Mouse (Mus musculus) kidney, adult 9 months (tissue): ENCODE measurements around the gene Cnst.
"Not testable (repeated sequence)": the region's sequence is repeated elsewhere in the genome, so short reads cannot be mapped to it uniquely, and the experiment has no call there.

ENCODE experiments used
- DNase-seq: peaks from one replicate; pipeline ENCODE4 v3.0.0; 2022

The Cnst gene

DNA sequence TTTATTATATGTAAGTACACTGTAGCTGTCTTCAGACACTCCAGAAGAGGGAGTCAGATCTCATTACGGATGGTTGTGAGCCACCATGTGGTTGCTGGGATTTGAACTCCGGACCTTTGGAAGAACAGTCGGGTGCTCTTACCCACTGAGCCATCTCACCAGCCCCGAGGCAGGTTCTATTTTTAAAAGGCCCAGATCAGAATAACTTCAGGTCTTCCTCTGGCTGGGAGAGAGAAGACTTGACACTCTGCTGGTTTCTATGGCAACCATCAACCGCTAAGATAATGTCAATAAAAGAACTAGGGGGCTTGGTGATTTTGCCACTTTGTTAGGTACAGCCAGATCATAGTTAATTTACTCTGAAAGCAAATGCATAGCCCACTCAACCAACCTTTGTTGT is 102.5 kb downstream of the Cnst start:
- DNase-seq, result not testable (repeated sequence)

DNA sequence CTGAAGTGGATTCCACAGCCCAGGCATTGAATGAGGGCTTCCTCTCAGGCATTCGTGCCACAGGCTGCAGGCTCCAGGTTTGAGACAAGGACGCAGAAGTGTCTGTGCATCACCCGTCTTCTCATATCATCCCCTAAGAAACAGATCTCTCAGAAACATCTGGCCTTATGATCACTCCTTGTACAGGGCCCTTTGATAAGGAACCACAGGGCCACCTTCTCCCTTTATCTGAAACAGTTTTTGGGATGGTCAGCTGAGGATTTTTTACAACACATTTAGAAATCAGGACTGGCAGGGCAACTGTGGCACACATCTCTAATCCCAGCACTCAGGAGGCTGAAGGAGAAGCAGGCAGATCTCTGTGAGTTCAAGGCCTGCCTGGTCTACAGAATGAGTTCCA is 103.2 kb downstream of the Cnst start:
- DNase-seq, result no peak

DNA sequence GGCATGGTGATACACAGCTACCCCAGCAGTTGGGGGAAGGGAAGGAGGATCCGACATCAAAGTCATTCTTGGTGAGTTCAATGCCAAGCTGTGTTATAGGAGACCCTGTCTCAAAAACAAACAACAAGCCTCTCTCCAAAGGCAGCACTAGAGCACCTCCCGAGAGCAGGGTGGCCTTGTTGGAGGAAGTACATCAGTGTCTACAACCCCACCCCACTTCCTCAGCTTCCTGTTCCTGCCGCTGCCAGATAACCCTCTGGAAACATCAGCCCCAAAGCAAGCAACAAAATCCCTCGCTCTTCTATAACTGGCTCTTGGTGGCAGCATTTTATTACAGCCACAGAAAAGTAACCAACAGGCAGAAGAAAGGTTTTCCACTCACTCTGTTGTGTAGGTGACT is 104.1 kb downstream of the Cnst start:
- DNase-seq, result no peak

DNA sequence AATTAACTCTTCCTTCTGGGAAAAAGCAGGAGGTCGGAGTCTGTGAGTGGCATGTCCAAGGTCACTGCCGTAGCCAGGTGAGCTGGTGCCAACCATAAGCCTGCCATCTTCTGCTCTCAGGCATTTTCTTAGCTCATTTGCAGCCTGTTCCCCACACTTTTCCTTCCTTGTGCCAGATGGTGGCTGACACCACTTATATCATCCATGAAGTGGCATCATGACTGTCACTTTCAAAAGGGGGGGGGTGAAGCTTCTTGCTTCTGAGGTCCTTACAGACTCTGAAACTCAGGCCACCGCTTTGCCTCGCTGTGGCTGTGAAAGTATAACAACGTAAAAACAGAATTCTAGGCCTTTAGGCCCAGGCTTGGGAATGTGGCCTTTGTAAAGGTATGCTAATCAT is 105.1 kb downstream of the Cnst start:
- no peak for DNase-seq

DNA sequence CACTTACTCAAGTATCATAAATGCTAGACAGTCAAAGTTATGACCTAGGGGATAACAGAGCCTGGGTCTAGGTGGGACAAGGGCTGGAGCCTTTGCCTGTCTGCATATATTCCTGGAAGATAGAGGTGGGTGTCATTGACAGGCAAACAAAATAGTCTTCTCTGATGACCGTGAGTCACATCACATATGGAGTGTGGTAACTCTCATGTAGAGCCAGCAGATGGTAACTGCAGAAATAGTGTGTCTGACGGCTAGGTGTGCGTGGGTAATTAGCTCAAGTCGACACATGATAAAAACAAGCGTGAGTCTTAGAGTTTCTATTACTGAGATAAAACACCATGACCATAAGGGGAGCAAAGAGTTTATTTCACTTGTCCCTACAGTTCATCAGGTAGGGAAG is 116.9 kb downstream of the Cnst start:
- no peak for DNase-seq

DNA sequence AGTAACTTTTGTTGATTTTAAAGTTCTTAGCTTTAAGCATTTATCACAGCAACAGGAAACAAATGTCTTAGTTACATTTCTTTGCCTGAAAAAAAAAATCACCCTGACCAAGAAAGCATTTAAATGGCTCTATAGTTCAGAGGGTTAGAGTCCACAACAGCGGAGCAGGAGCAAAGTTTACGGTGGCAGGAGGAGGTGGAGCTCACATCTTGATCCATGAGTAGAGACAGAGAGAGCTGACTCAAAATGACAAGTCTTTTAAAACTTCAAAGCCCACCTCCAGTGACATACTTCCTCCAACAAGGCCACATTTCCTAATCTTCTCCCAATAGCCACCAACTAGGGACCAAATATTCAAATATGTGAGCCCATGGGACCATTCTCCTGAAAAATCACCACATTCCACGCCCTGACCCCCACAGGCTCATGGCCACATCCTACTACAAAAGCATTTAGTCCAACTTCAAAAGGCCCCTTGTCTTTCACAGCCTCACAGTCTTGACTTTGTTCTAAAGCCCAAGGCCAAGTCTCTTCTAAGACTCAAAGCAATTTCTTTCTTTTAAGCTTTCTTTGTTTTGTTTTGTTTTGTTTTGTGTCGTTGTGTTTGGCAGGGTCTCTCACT is 118.2 kb downstream of the Cnst start:
- peak; percentile 27 for DNase-seq

DNA sequence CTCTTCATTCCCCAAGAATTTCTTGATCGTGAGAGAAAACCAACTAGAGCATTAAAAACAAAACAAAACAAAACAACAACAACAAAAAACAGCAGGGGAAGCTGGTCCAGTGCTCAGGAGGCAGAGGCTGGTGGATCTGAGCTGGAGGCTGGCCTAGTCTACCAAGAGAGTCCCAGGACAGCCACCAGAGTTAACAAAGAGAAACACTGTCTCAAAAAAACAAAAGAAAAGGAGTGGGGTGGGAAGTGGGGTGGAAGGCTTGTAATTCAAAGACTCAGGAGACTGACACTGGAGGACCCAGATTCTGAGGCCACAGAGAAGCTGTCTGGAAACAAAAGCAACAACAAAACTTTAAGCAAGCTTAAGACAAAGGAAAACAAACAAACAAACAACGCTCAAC is 120.8 kb downstream of the Cnst start:
- no peak for DNase-seq

DNA sequence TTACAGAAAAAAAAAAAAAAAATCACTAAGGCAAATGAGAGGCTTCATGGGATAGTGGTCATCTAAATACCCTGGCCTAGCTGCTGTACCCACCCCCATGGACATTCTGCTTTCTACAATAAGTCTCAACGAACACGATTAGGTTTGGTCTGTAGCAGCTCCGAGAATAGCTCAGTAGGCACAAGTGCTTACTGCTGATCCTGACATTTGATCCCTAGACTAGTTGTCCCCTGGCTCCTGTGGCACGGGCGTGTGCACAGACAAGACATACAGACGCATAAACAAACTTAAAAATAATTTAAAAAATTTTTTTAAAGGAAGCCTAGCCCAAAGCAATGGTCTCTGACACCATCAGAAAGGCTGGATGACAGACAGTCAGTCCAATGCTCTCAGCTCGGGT is 121.3 kb downstream of the Cnst start:
- no peak for DNase-seq

DNA sequence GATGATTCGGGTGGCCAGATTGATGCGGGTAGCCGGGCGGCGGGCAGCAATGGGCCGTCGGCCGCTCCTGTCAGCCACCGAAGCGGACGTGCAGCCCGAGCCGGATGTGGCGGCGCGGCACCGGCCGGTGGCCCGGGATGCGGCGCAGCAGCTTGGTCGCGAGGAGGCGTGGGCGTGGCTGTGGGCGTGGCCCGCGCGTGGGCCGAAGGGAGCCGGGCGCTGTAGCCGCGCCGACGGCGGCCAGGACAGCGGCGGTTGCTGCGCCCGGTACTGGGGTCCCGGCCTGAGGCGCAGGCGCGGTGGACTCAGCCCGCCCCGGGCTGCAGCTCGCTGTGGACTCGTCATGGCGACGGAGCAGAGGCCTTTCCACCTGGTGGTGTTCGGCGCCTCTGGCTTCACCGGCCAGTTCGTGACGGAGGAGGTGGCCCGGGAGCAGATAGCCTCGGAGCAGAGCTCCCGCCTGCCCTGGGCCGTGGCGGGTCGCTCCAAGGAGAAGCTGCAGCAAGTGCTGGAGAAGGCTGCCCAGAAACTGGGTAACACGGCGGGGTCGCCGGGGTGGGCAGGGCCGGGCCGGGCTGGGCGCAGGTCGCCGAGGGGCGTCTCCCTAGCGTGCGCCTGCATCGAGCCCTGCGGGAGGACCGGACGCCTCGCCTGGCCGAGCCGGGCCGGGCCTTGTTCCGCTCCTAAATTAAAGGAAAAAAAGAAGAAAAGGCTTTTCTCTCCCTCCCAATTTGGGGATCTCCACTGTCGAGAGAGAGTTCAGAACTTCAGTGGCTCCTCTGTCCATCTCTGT is 122.0 kb downstream of the Cnst start, which contains the start of gene Sccpdh:
Sccpdh (plus strand) TSS at position 198 of the 793 bp plus-strand sequence.
- peak; percentile 83 for DNase-seq

DNA sequence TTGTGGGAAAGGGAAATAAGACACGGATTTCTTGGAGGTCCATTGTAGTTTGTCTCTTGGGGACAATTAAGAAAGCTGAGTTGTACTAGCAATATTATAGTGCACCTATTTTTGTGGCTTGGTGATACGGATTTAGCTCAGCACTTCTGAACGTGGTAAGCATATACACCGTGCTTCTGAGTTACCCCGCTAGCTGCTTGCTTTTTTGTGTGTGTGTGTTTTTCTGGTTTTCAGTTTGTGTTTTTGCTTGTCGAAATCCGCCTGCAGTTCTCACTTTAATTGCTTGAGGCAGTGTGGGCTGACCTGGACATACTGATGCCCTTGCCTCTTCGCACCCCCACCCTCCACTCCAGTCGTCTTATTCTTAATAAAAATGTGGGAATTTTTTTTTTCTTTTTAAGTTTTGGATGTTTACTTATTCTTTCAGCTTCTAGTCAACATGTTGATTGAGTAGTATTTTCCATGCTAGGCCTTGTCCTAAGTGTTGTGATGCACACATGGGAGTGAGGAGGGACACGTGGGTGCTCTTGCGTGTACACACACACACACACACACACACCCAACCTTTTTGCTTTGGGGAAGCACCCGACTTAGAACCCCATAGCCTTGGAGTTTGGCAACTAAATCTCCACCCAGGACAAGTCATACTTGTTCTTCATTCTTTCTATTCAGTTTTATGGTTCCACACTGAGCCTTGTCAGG is 122.8 kb downstream of the Cnst start:
- no peak for DNase-seq

DNA sequence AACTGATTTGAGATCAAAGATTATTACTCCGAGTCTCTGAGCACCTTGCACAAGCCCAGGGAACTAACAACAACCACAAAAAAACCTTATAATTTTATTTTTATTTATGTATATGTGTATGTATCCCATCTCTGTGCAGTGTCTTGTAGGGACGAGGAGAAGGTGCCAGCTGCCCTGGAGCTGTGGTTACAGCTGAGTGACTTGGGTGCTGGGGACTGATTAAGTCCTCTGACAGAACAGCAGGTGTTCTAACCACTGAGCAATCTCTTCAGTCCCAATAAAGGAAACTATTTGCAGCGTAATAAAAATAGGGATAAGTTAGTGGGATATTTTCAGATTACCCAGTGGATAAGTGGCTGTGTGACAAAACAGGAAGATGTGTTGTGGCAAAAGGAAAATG is 128.2 kb downstream of the Cnst start:
- DNase-seq, result no peak

DNA sequence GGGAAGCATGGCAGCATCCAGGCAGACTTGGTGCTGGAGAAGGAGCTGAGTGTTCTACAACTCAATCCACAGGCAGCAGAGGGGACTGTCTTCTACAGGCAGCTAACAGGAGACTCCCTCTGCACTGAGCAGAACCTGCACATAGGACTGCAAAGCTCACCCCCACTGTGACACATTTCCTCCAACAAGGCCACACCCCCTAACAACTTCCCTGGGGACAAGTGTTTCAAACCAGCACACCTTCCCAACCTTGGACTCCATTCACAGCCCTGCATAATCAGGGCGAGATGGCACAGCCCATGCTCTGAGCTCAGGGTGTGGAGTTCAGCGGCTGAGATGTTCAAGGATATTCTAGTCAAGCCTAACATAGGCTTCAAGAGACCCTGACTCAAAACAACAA is 130.9 kb downstream of the Cnst start:
- DNase-seq, result no peak
